Mouse (Mus musculus) kidney, postnatal 0 days (tissue): ENCODE measurements around the gene Hadha. TPM values are rescaled to one million over a fixed set of nuclear protein-coding genes. Genes with fewer than 3 reads are reported as not detected.

Experiments
- ATAC-seq: fragments of 200-750 bp; cut with Nextera tagmentation; replicated peaks from 2 replicates; pipeline ENCODE4 v1.8.0; 2017; ENCODE audit warnings: low read depth, moderate number of reproducible peaks, moderate TSS enrichment, moderate library complexity; ENCODE audit not compliant: low FRiP score
- DNase-seq: peaks from one replicate; pipeline ENCODE4 v3.0.0-alpha.2; 2016; ENCODE audit warnings: low spot score
- H3K27ac ChIP-seq: fragments of 300-500 bp; sonication (generic); 2 replicates; pipeline ENCODE4 v1.5.1; 2014; ENCODE audit warnings: mild to moderate bottlenecking
- H3K27me3 ChIP-seq: fragments of 300-500 bp; sonication (generic); 2 replicates; pipeline ENCODE4 v1.6.1; 2014; ENCODE audit warnings: low read length, mixed read lengths; ENCODE audit not compliant: insufficient read depth
- H3K36me3 ChIP-seq: fragments of 300-500 bp; sonication (generic); 2 replicates; pipeline ENCODE4 v1.6.1; 2014; ENCODE audit warnings: low read length, mixed read lengths; ENCODE audit not compliant: insufficient read depth
- H3K4me1 ChIP-seq: fragments of 300-500 bp; sonication (generic); replicated peaks from 2 replicates; pipeline ENCODE4 v1.6.1; 2014; ENCODE audit warnings: antibody characterized with exemption, low read length, mixed read lengths; ENCODE audit not compliant: insufficient read depth
- H3K4me2 ChIP-seq: fragments of 300-500 bp; sonication (generic); 2 replicates; pipeline ENCODE4 v1.6.1; 2014; ENCODE audit warnings: mild to moderate bottlenecking, low read length, moderate library complexity, mixed read lengths
- H3K4me3 ChIP-seq: fragments of 300-500 bp; sonication (generic); replicated peaks from 2 replicates; pipeline ENCODE4 v1.5.1; 2014; ENCODE audit warnings: low read depth, low read length
- H3K9ac ChIP-seq: fragments of 300-500 bp; sonication (generic); 2 replicates; pipeline ENCODE4 v1.6.1; 2014; ENCODE audit warnings: low read depth, low read length
- H3K9me3 ChIP-seq: fragments of 300-500 bp; sonication (generic); replicated peaks from 2 replicates; pipeline ENCODE4 v1.6.1; 2016; ENCODE audit warnings: low read length, inconsistent platforms, mixed read lengths
- CTCF ChIP-seq: IDR thresholded peaks from 2 replicates; pipeline ENCODE4 v1.5.1; 2016; ENCODE audit warnings: antibody characterized with exemption, low read depth, mild to moderate bottlenecking, moderate library complexity
- WGBS: fragments of 180-500 bp; shearing (Covaris S2); extraction: QIAGEN DNeasy Blood & Tissue Kit; methylation state at CpG from one replicate; pipeline ENCODE4 v1.1.7; 2014; 5-methylcytosine and 5-hydroxymethylcytosine counted together
- polyA plus RNA-seq: library from polyadenylated mRNA; unstranded; fragments of >200 nt; fragmentation: Nextera tagmentation; extraction: Ambion mirVana; gene quantifications from 2 replicates; pipeline ENCODE4 v1.2.1, GENCODE M21; 2015

The Hadha gene
- polyA plus RNA-seq, 1 experiment from 2014 or later = 171 TPM

- peaks cover 12% of the 10 kb centered on the region for H3K4me1 ChIP-seq
Observed at GRCm38 (mm10) chr5:30115718-30116117, 39.2 kb downstream of the Hadha start.

GRCm38 (mm10) chr5:30114761-30115140 lies 40.2 kb downstream of the Hadha start:
- DNase-seq = no peak
- peaks cover 10% of the 10 kb centered on the region; the same call in 1 of the 2 replicates for H3K36me3 ChIP-seq
- peak overlapping the region; percentile 55 for H3K4me3 ChIP-seq
- peak overlapping the region; percentile 50 for H3K9ac ChIP-seq
- under 1% methylated on average over 28 of the region's 28 CpGs for WGBS
- ATAC-seq = no peak
- H3K9me3 ChIP-seq = no peaks in the 10 kb centered on the region
- peak overlapping the region; percentile 92 for H3K4me2 ChIP-seq
- H3K27me3 ChIP-seq = peaks cover 7% of the 10 kb centered on the region; the same call in 1 of the 2 replicates
- H3K27ac ChIP-seq = no peak overlapping the region
- H3K4me1 ChIP-seq = peaks cover 14% of the 10 kb centered on the region
- no peak for TF ChIP-seq CTCF

More at GRCm38 (mm10) chr5:30115718-30116117, 39.2 kb downstream of the Hadha start:
- Histone ChIP-seq H3K4me3 (no peak overlapping the region), H3K27ac (no peak overlapping the region), H3K36me3 (peaks cover 12% of the 10 kb centered on the region; the same call in 1 of the 2 replicates), H3K4me2 (no peak overlapping the region), H3K9me3 (no peaks in the 10 kb centered on the region), H3K27me3 (peaks cover 7% of the 10 kb centered on the region; the same call in 1 of the 2 replicates), H3K9ac (no peak overlapping the region)
- 34% methylated on average over 10 of the region's 10 CpGs for WGBS
- no peak for ATAC-seq
- TF ChIP-seq CTCF = peak; percentile 45
- no peak for DNase-seq

GRCm38 (mm10) chr5:30113881-30114760 lies 40.8 kb downstream of the Hadha start:
- H3K4me2 ChIP-seq = peak overlapping the region; percentile 92
- WGBS = 1% methylated on average over 92 of the region's 103 CpGs
- H3K4me1 ChIP-seq = peaks cover 14% of the 10 kb centered on the region
- peak; percentile 88 for DNase-seq
- peak overlapping the region; percentile 55 for H3K4me3 ChIP-seq
- peaks cover 4% of the 10 kb centered on the region; the same call in 1 of the 2 replicates for H3K36me3 ChIP-seq
- H3K9ac ChIP-seq = peak overlapping the region; percentile 50
- ATAC-seq = peak; percentile 67
- peak; percentile 68 for TF ChIP-seq CTCF
- no peak overlapping the region for H3K27ac ChIP-seq
- no peaks in the 10 kb centered on the region for H3K9me3 ChIP-seq
- H3K27me3 ChIP-seq = peaks cover 7% of the 10 kb centered on the region; the same call in 1 of the 2 replicates

GRCm38 (mm10) chr5:30112533-30113068 lies 42.4 kb downstream of the Hadha start:
- ATAC-seq (no peak), DNase-seq (no peak)
- Histone ChIP-seq H3K27ac (no peak overlapping the region), H3K9me3 (no peaks in the 10 kb centered on the region), H3K36me3 (no peaks in the 10 kb centered on the region; the same call in 1 of the 2 replicates), H3K4me1 (peaks cover 14% of the 10 kb centered on the region), H3K4me3 (no peak overlapping the region), H3K4me2 (no peak overlapping the region), H3K27me3 (peaks cover 7% of the 10 kb centered on the region; the same call in 1 of the 2 replicates), H3K9ac (no peak overlapping the region)
- 88% methylated on average over 3 of the region's 3 CpGs for WGBS
- peak; percentile 39; the same call in 1 of the 2 replicates for TF ChIP-seq CTCF

- 71% methylated on average over 3 of the region's 3 CpGs for WGBS
- H3K27me3 ChIP-seq = peaks cover 7% of the 10 kb centered on the region; the same call in 1 of the 2 replicates
- H3K4me2 ChIP-seq = peak overlapping the region; percentile 51; the same call in 1 of the 2 replicates
- no peak overlapping the region for H3K9ac ChIP-seq
- H3K4me3 ChIP-seq = no peak overlapping the region
- H3K9me3 ChIP-seq = no peaks in the 10 kb centered on the region
- DNase-seq (no peak), ATAC-seq (no peak)
- peaks cover 20% of the 10 kb centered on the region for H3K4me1 ChIP-seq
- no peaks in the 10 kb centered on the region for H3K36me3 ChIP-seq
- no peak overlapping the region for H3K27ac ChIP-seq
- TF ChIP-seq CTCF = no peak
Observed at GRCm38 (mm10) chr5:30111771-30112170, 43.2 kb downstream of the Hadha start.

GRCm38 (mm10) chr5:30111126-30111525 lies 43.8 kb downstream of the Hadha start:
- H3K4me3 ChIP-seq = peak overlapping the region; percentile 6; the same call in 1 of the 2 replicates
- H3K4me2 ChIP-seq = peak overlapping the region; percentile 51
- no peak overlapping the region for H3K27ac ChIP-seq
- no peaks in the 10 kb centered on the region for H3K36me3 ChIP-seq
- H3K9ac ChIP-seq = no peak overlapping the region; the same call in 1 of the 2 replicates
- 0 out of 2 replicates have a peak, but pooled peaks have one; percentile 18 for ATAC-seq
- TF ChIP-seq CTCF = peak; percentile 64
- DNase-seq = peak; percentile 73
- H3K4me1 ChIP-seq = peaks cover 20% of the 10 kb centered on the region
- WGBS = 2% methylated on average over 18 of the region's 18 CpGs
- H3K27me3 ChIP-seq = peaks cover 12% of the 10 kb centered on the region; the same call in 1 of the 2 replicates
- no peaks in the 10 kb centered on the region for H3K9me3 ChIP-seq
